Mouse (Mus musculus): ENCODE measurements around the gene Lrfn3.

GRCm38 (mm10) chr7:30339432-30340109 is 23.0 kb downstream of the Lrfn3 start:
- no peak for TF ChIP-seq CTCF (IDR thresholded peaks at IDR 0.05; ENCODE audit: insufficient read depth, low read depth, low read length)
- no peak for TF ChIP-seq POLR2A (IDR thresholded peaks at IDR 0.05; ENCODE audit: insufficient read depth, low read depth, low read length)
